Mouse (Mus musculus): ENCODE data around the gene Emcn. TPM values are rescaled to one million over a fixed set of nuclear protein-coding genes. Genes with fewer than 3 reads are reported as not detected.

Emcn gene
- total RNA-seq, 2 experiments from 2014 or later, result 93.7 to 143 TPM

GRCm38 (mm10) chr3:137395588-137395987 lies 54.7 kb downstream of the Emcn start:
- no peak for DNase-seq

GRCm38 (mm10) chr3:137415451-137416086 lies 74.7 kb downstream of the Emcn start:
- no peak for DNase-seq

GRCm38 (mm10) chr3:137418636-137419035 lies 77.8 kb downstream of the Emcn start:
- DNase-seq, result no peak

- no peak for DNase-seq
Measured at GRCm38 (mm10) chr3:137429516-137429915, 88.6 kb downstream of the Emcn start.

- no peak for DNase-seq
Measured at GRCm38 (mm10) chr3:137464902-137465629, 124.2 kb downstream of the Emcn start.

GRCm38 (mm10) chr3:137465953-137466352 lies 125.1 kb downstream of the Emcn start:
- no peak for DNase-seq

GRCm38 (mm10) chr3:137466766-137467165 lies 125.9 kb downstream of the Emcn start:
- no peak for DNase-seq

GRCm38 (mm10) chr3:137467386-137467785 lies 126.5 kb downstream of the Emcn start:
- no peak for DNase-seq

- no peak for DNase-seq
Measured at GRCm38 (mm10) chr3:137472145-137472544, 131.3 kb downstream of the Emcn start.

- DNase-seq, result no peak
Measured at GRCm38 (mm10) chr3:137479761-137480339, 139.0 kb downstream of the Emcn start.

GRCm38 (mm10) chr3:137481157-137481556 lies 140.3 kb downstream of the Emcn start:
- DNase-seq, result no peak

Data from adrenal gland, postnatal 36 days (tissue).